Comparison of ENCODE assay signal across 8 mouse cellular contexts in the genomic region with DNA sequence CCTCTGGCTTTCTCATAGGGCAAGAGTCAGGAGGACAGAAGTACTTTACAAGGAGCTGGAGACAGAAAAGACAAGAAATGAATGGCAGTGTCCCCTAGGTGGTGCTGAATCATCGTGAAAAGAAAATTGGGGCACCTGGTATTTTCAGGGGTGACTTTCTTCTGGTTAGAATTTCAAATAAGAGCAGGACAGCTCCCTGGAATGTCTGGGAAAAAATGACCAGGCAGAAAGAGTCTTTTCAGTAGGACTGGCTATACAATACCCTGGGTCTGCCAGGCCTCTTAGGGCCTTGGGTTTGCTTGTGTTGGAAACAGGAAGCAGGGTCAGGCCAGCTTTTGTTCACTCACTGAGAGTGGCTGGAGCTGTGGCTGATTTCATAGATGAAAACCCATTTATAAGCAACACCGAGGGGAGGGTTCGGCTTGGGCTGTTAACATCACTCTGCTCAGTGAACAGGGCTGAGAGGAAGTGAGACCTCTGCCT. TPM values are rescaled to one million over a fixed set of nuclear protein-coding genes. Genes with fewer than 3 reads are reported as not detected.
DNase-seq lines count a peak whose midpoint lies in the region; ATAC-seq lines count a peak whose summit lies in the region.

No protein-coding gene starts in this region.

- 12% methylated on average over 3 of the region's 3 CpGs for WGBS in embryonic facial prominence, embryonic 14.5 days
- 19% methylated on average over 3 of the region's 3 CpGs for WGBS in lung, embryonic 16.5 days

- ATAC-seq in embryonic facial prominence, embryonic 14.5 days (ENCODE audit: low read depth) = peak; percentile 65
- ATAC-seq in lung, embryonic 16.5 days (ENCODE audit: low read depth) = peak; percentile 72

- H3K9ac ChIP-seq in embryonic facial prominence, embryonic 14.5 days (ENCODE audit: low read depth, low read length) = no peak overlapping the region
- H3K9ac ChIP-seq in lung, embryonic 16.5 days (ENCODE audit: low read length) = no peak overlapping the region

- no peak overlapping the region for H3K4me3 ChIP-seq in embryonic facial prominence, embryonic 14.5 days (ENCODE audit: low read depth, low read length)
- no peak overlapping the region for H3K4me3 ChIP-seq in lung, embryonic 16.5 days (ENCODE audit: low read length)

- H3K36me3 ChIP-seq in embryonic facial prominence, embryonic 14.5 days (ENCODE audit: control insufficient read depth, insufficient read depth, low read length) = no peaks in the 10 kb centered on the region
- H3K36me3 ChIP-seq in lung, embryonic 16.5 days (ENCODE audit: control insufficient read depth, insufficient read depth, low read length) = no peaks in the 10 kb centered on the region

- H3K27me3 ChIP-seq in embryonic facial prominence, embryonic 14.5 days (replicated peaks; ENCODE audit: control insufficient read depth, insufficient read depth, low read length) = no peaks in the 10 kb centered on the region
- no peaks in the 10 kb centered on the region for H3K27me3 ChIP-seq in lung, embryonic 16.5 days (ENCODE audit: control insufficient read depth, insufficient read depth, low read depth, low read length)

- no peaks in the 10 kb centered on the region for H3K9me3 ChIP-seq in embryonic facial prominence, embryonic 14.5 days (ENCODE audit: control insufficient read depth, low read length)
- no peaks in the 10 kb centered on the region for H3K9me3 ChIP-seq in lung, embryonic 16.5 days (ENCODE audit: control insufficient read depth, low read length)

- H3K27ac ChIP-seq in embryonic facial prominence, embryonic 14.5 days (replicated peaks; ENCODE audit: low read depth, low read length) = peak overlapping the region; percentile 41; the same call in 1 of the 2 replicates
- 0 out of 2 replicates have a peak overlapping the region, but pooled peaks have one; percentile 12 for H3K27ac ChIP-seq in lung, embryonic 16.5 days (ENCODE audit: low read length)

- DNase-seq in B cell, adult 2 months = peak; percentile 15 to 30
- peak; percentile 41 for DNase-seq in adrenal gland, postnatal 14 days
- peak; percentile 72 for DNase-seq in embryonic facial prominence, embryonic 14.5 days (ENCODE audit: low spot score)
- DNase-seq in heart, postnatal 4 days = peak; percentile 33
- DNase-seq in layer of hippocampus, adult 11-12 months (ENCODE audit: low spot score) = peak; percentile 71
- DNase-seq in right cerebral cortex, adult 18-20 months = peak; percentile 61
- no peak for DNase-seq in natural killer cell, adult 2 months (ENCODE audit: low spot score in 2 of 2)

- peaks cover 14% of the 10 kb centered on the region for H3K4me1 ChIP-seq in embryonic facial prominence, embryonic 14.5 days (ENCODE audit: control insufficient read depth, insufficient read depth, low read length)
- no peaks in the 10 kb centered on the region; the same call in 1 of the 2 replicates for H3K4me1 ChIP-seq in lung, embryonic 16.5 days (replicated peaks; ENCODE audit: control insufficient read depth, insufficient read depth, low read length)

- H3K4me2 ChIP-seq in embryonic facial prominence, embryonic 14.5 days (ENCODE audit: low read depth, low read length) = no peak overlapping the region
- no peak overlapping the region for H3K4me2 ChIP-seq in lung, embryonic 16.5 days (ENCODE audit: low read depth, low read length)

RNA-seq across cellular contexts. Expression of gene 4933402D24Rik, which starts 5.8 kb away (rescaled TPM):
- not detected in 2 replicates for total RNA-seq in adrenal gland, postnatal 14 days (2021)
- 0.26 and 0.43 TPM in 2 replicates for polyA plus RNA-seq in embryonic facial prominence, embryonic 14.5 days (2014; fragmentation: Nextera tagmentation; extraction: Ambion mirVana)
- not detected for total RNA-seq in heart, postnatal 4 days (2021)
- polyA plus RNA-seq in lung, embryonic 16.5 days (2015; fragmentation: Nextera tagmentation; extraction: Ambion mirVana) = not detected in 2 replicates

RNA-seq across cellular contexts. Expression of gene Fastkd2, which starts 32.8 kb away (rescaled TPM):
- 20.4 and 26.9 TPM in 2 replicates for total RNA-seq in adrenal gland, postnatal 14 days (2021)
- polyA plus RNA-seq in embryonic facial prominence, embryonic 14.5 days (2014; fragmentation: Nextera tagmentation; extraction: Ambion mirVana) = 57.5 and 66.7 TPM in 2 replicates
- 10 to 100 TPM; 26.3 to 31.9 TPM for total RNA-seq in heart, postnatal 4 days (2021)
- polyA plus RNA-seq in lung, embryonic 16.5 days (2015; fragmentation: Nextera tagmentation; extraction: Ambion mirVana) = 46.1 and 55.2 TPM in 2 replicates

RNA-seq across cellular contexts. Expression of gene Mdh1b, which starts 33.1 kb away (rescaled TPM):
- not detected in 2 replicates for total RNA-seq in adrenal gland, postnatal 14 days (2021)
- polyA plus RNA-seq in embryonic facial prominence, embryonic 14.5 days (2014; fragmentation: Nextera tagmentation; extraction: Ambion mirVana) = 0.54 and 1.7 TPM in 2 replicates
- not detected for total RNA-seq in heart, postnatal 4 days (2021)
- 1.4 and 2.0 TPM in 2 replicates for polyA plus RNA-seq in lung, embryonic 16.5 days (2015; fragmentation: Nextera tagmentation; extraction: Ambion mirVana)

Comparison
In these comparisons a context has a peak if more than half of its experiments do, and no peak if none do; other contexts are left out.
1. DNase-seq: peak in B cell, adult 2 months (2 of 2), adrenal gland, postnatal 14 days (single experiment), embryonic facial prominence, embryonic 14.5 days (single experiment), heart, postnatal 4 days (single experiment), layer of hippocampus, adult 11-12 months (single experiment) and right cerebral cortex, adult 18-20 months (single experiment); none in natural killer cell, adult 2 months (0 of 2).